Mouse (Mus musculus) neural tube, postnatal 0 days (tissue): ENCODE measurements around the gene Mgp. TPM values are rescaled to one million over a fixed set of nuclear protein-coding genes. Genes with fewer than 3 reads are reported as not detected.

Source experiments
- polyA plus RNA-seq: library from polyadenylated mRNA; unstranded; fragments of >200 nt; fragmentation: Nextera tagmentation; extraction: Ambion mirVana; gene quantifications from 2 replicates; pipeline ENCODE4 v1.2.1, GENCODE M21; 2015

Gene Mgp
- 92.1 and 133 TPM in 2 replicates for polyA plus RNA-seq

GRCm38 (mm10) chr6:136875670-136876069 lies at the start of gene Mgp:
Mgp (minus strand) TSS chr6:136875823.

GRCm38 (mm10) chr6:136923532-136923931 lies 47.9 kb upstream of the Mgp start, which contains the start of gene Pde6h:
Pde6h (plus strand) TSS chr6:136923832.

GRCm38 (mm10) chr6:136922080-136922479 lies 46.5 kb upstream of the Mgp start, which contains the start of gene Erp27:
Erp27 (minus strand) TSS chr6:136922180.

GRCm38 (mm10) chr6:136857186-136857872 lies 18.3 kb downstream of the Mgp start, which contains the start of gene Art4:
Art4 (minus strand) TSS chr6:136857733.

GRCm38 (mm10) chr6:136835352-136835751 lies 40.3 kb downstream of the Mgp start, which contains the start of gene Smco3:
Smco3 (minus strand) TSS chr6:136835452.

GRCm38 (mm10) chr6:136827881-136828561 lies 47.6 kb downstream of the Mgp start, which contains the start of gene Wbp11:
Wbp11 (minus strand) TSS chr6:136828233.

GRCm38 (mm10) chr6:136827516-136827880 lies 48.1 kb downstream of the Mgp start, which contains the start of gene BC049715:
BC049715 (plus strand) TSS chr6:136827626.

Other genes starting within 250 kb of the Mgp start
- gene Plbd1, start 213.9 kb downstream of the Mgp start, polyA plus RNA-seq = 0.43 and 0.53 TPM in 2 replicates
- gene Gucy2c, start 94.1 kb downstream of the Mgp start, polyA plus RNA-seq = 0.32 and 0.34 TPM in 2 replicates
- 0.36 and 0.41 TPM in 2 replicates for gene Hist4h4, start 71.4 kb downstream of the Mgp start, polyA plus RNA-seq
- 111 and 122 TPM in 2 replicates for gene H2afj, start 67.6 kb downstream of the Mgp start, polyA plus RNA-seq
- 1.8 and 2.0 TPM in 2 replicates for gene BC049715, start 48.2 kb downstream of the Mgp start, polyA plus RNA-seq
- 66.2 and 67.4 TPM in 2 replicates for gene Wbp11, start 47.6 kb downstream of the Mgp start, polyA plus RNA-seq
- gene Smco3, start 40.4 kb downstream of the Mgp start, polyA plus RNA-seq = 5.6 and 5.7 TPM in 2 replicates
- gene Art4, start 18.1 kb downstream of the Mgp start, polyA plus RNA-seq = 0.19 and 0.20 TPM in 2 replicates
- gene Erp27, start 46.4 kb upstream of the Mgp start, polyA plus RNA-seq = 0.19 and 0.23 TPM in 2 replicates
- 0.32 and 0.52 TPM in 2 replicates for gene Pde6h, start 48.0 kb upstream of the Mgp start, polyA plus RNA-seq
- 19.3 and 20.8 TPM in 2 replicates for gene Arhgdib, start 66.1 kb upstream of the Mgp start, polyA plus RNA-seq